Mouse (Mus musculus): ENCODE measurements at regions not wholly inside any gene's neighbourhood (a gene's known extent, or its start where the extent isn't known, plus 50 kb on each side); places are given as distances from the start of the nearest gene placed in this dataset.
A peak's percentile ranks its signal among the peaks of the same experiment; 100 is the strongest.

DNA sequence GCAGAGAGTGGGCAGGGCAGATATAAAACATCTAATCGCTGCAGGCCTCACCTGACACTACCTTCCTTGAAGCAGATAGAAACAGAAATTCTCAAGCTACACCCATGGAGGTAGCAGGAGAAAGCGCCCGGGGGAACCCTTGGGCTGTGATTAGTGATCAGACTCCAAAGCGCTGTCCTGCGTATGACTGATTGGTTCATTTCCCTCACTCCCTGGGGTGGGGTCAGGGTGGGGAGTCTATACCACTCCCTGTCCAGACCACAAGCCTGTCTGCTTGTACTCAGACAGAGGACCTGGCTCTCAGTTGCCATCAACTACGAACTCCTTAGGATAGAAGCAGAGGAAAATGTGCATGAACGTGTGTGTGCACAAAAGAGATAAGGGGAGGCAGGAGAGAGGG, 77.7 kb downstream of the Gm826 start:
- WGBS, result 59% methylated on average over 7 of the region's 7 CpGs
- ATAC-seq (ENCODE audit: insufficient read depth, low FRiP score), result no peak; the same call in 1 of the 2 replicates
- Histone ChIP-seq H3K4me1 (ENCODE audit: control insufficient read depth, insufficient read depth, low read length) (no peaks in the 10 kb centered on the region), H3K9ac (ENCODE audit: low read length) (no peak overlapping the region), H3K36me3 (ENCODE audit: control insufficient read depth, insufficient read depth, low read length) (no peaks in the 10 kb centered on the region), H3K4me2 (ENCODE audit: low read depth, low read length) (no peak overlapping the region), H3K4me3 (replicated peaks; ENCODE audit: low read length) (no peak overlapping the region), H3K9me3 (replicated peaks; ENCODE audit: control insufficient read depth, low read length) (no peaks in the 10 kb centered on the region), H3K27me3 (ENCODE audit: control insufficient read depth, insufficient read depth, low read length) (no peaks in the 10 kb centered on the region), H3K27ac (ENCODE audit: low read length) (no peak overlapping the region)

- Histone ChIP-seq H3K4me2 (ENCODE audit: low read depth, low read length) (no peak overlapping the region), H3K27me3 (ENCODE audit: control insufficient read depth, insufficient read depth, low read length) (no peaks in the 10 kb centered on the region), H3K4me3 (replicated peaks; ENCODE audit: low read length) (no peak overlapping the region), H3K36me3 (ENCODE audit: control insufficient read depth, insufficient read depth, low read length) (no peaks in the 10 kb centered on the region), H3K27ac (ENCODE audit: low read length) (no peak overlapping the region), H3K9me3 (replicated peaks; ENCODE audit: control insufficient read depth, low read length) (no peaks in the 10 kb centered on the region), H3K4me1 (ENCODE audit: control insufficient read depth, insufficient read depth, low read length) (no peaks in the 10 kb centered on the region), H3K9ac (ENCODE audit: low read length) (no peak overlapping the region)
- WGBS, result 86% methylated on average over 3 of the region's 3 CpGs
- no peak for ATAC-seq (ENCODE audit: insufficient read depth, low FRiP score)
These were observed 83.7 kb downstream of the Gm826 start for GRCm38 (mm10) chr2:160250228-160250627.

DNA sequence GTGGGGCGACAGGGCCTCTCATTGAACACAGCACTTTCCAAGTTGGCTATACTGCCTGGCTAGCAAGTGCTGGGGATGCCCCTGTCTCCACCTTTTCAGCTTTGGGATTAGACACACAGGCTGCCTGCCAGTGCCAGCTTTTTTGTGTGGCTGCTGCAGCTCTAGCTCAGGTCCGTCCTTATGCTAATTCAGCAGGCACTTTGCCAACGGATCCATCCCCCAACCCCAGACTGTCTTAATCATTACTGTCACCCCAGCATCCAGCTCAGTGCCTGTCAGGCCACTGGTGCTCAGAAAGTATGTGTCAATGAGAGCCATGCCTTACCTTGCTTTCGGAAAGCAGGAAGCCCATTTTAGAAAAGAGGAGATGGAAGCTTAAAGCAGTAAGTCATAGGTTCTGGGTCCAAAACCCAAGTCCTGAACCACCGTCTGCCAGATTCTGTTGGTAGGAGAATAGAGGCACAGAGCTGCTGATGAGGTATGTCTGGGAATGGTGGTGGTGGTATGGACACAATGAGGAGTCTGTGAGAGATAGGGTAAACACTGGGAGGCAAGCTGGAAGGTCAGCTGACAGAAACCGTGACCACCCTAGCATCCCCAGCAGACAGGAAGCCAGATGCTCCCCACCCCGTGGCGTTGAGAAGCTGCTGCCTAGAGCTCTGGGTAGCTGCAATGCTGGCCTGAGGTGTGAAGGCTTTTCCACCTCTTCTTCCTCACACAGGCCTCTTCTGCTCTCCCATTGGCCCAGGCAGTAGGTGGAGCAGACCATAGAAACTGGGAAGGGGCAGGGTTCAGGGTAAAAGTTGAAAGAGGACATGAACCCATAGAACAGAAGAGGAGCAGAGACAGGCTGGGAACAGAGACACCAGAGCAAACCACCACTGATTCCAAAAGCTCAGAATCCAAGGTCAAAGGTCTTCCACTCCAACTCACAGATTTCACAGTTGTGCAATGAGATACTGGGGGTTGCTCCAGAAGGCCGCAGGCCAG, 84.6 kb downstream of the Gm826 start:
- 53% methylated on average over 9 of the region's 9 CpGs for WGBS
- no peak for ATAC-seq (ENCODE audit: insufficient read depth, low FRiP score)

GRCm38 (mm10) chr2:160247286-160247685, 86.7 kb downstream of the Gm826 start:
- H3K9me3 ChIP-seq (replicated peaks; ENCODE audit: control insufficient read depth, low read length), result no peaks in the 10 kb centered on the region
- no peak overlapping the region for H3K27ac ChIP-seq (ENCODE audit: low read length)
- no peak overlapping the region for H3K4me3 ChIP-seq (replicated peaks; ENCODE audit: low read length)
- H3K9ac ChIP-seq (ENCODE audit: low read length), result no peak overlapping the region
- ATAC-seq (ENCODE audit: insufficient read depth, low FRiP score), result no peak; the same call in 1 of the 2 replicates
- H3K27me3 ChIP-seq (ENCODE audit: control insufficient read depth, insufficient read depth, low read length), result peaks cover 3% of the 10 kb centered on the region; the same call in 1 of the 2 replicates
- H3K4me2 ChIP-seq (ENCODE audit: low read depth, low read length), result no peak overlapping the region
- 82% methylated on average over 6 of the region's 6 CpGs for WGBS
- H3K36me3 ChIP-seq (ENCODE audit: control insufficient read depth, insufficient read depth, low read length), result no peaks in the 10 kb centered on the region
- H3K4me1 ChIP-seq (ENCODE audit: control insufficient read depth, insufficient read depth, low read length), result no peaks in the 10 kb centered on the region

More for the DNA sequence above, 84.6 kb downstream of the Gm826 start:
- no peak overlapping the region for H3K4me2 ChIP-seq (ENCODE audit: low read depth, low read length)
- H3K27ac ChIP-seq (ENCODE audit: low read length), result no peak overlapping the region
- H3K4me1 ChIP-seq (ENCODE audit: control insufficient read depth, insufficient read depth, low read length), result no peaks in the 10 kb centered on the region
- H3K9ac ChIP-seq (ENCODE audit: low read length), result no peak overlapping the region
- no peaks in the 10 kb centered on the region for H3K9me3 ChIP-seq (replicated peaks; ENCODE audit: control insufficient read depth, low read length)
- H3K36me3 ChIP-seq (ENCODE audit: control insufficient read depth, insufficient read depth, low read length), result no peaks in the 10 kb centered on the region
- H3K4me3 ChIP-seq (replicated peaks; ENCODE audit: low read length), result no peak overlapping the region
- H3K27me3 ChIP-seq (ENCODE audit: control insufficient read depth, insufficient read depth, low read length), result 0 out of 2 replicates have a peak, but pooled peaks cover under 1% of the 10 kb centered on the region

DNA sequence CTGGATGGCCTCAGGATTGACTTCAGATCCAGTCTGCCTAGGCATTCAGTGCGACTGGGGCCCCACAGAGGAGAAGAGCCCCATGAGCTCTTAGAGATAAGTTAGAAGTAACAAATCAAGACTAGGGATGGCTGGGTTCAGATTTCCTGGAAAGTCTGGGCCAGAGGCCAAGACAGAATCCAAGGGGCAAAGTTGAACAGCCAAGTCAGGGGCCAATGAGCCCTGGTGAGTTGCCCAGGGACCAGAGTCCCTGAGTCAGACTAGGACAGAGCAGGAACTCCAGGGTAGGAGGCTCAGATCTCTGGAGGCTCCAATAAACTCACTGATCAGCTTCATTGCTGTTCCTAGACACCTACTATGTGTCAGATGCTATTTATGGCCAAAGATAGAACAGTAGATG, 87.6 kb downstream of the Gm826 start:
- H3K4me3 ChIP-seq (replicated peaks; ENCODE audit: low read length), result no peak overlapping the region
- 38% methylated on average over 1 of the region's 1 CpGs for WGBS
- H3K36me3 ChIP-seq (ENCODE audit: control insufficient read depth, insufficient read depth, low read length), result no peaks in the 10 kb centered on the region
- H3K9ac ChIP-seq (ENCODE audit: low read length), result no peak overlapping the region
- H3K27ac ChIP-seq (ENCODE audit: low read length), result no peak overlapping the region
- H3K9me3 ChIP-seq (replicated peaks; ENCODE audit: control insufficient read depth, low read length), result no peaks in the 10 kb centered on the region
- H3K27me3 ChIP-seq (ENCODE audit: control insufficient read depth, insufficient read depth, low read length), result peaks cover 3% of the 10 kb centered on the region; the same call in 1 of the 2 replicates
- H3K4me2 ChIP-seq (ENCODE audit: low read depth, low read length), result no peak overlapping the region
- ATAC-seq (ENCODE audit: insufficient read depth, low FRiP score), result 0 out of 2 replicates have a peak, but pooled peaks have one; percentile 45
- no peaks in the 10 kb centered on the region for H3K4me1 ChIP-seq (ENCODE audit: control insufficient read depth, insufficient read depth, low read length)

DNA sequence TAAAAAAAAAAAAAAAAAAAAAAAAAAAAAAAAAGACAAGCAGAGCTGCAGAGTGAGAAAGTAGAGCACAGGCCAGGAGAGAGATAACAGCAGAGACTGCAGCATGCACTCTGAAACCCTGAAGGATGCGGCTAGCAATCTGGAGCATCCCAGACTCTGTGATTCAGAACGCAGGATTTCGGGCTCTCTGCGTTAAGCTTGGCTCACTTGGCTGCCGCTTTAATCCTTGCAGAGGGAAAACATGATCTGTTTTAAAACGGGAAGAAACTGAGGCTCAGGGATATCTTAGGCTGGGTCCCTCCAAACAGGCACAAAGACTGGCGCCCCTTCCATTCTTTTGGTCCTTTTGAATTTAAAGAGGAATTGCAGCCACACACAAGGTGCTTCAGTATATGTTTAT, 89.1 kb downstream of the Gm826 start:
- WGBS, result 44% methylated on average over 7 of the region's 7 CpGs
- Histone ChIP-seq H3K36me3 (ENCODE audit: control insufficient read depth, insufficient read depth, low read length) (no peaks in the 10 kb centered on the region), H3K27ac (ENCODE audit: low read length) (no peak overlapping the region), H3K4me1 (ENCODE audit: control insufficient read depth, insufficient read depth, low read length) (no peaks in the 10 kb centered on the region), H3K9me3 (replicated peaks; ENCODE audit: control insufficient read depth, low read length) (no peaks in the 10 kb centered on the region), H3K4me3 (replicated peaks; ENCODE audit: low read length) (no peak overlapping the region), H3K4me2 (ENCODE audit: low read depth, low read length) (no peak overlapping the region), H3K9ac (ENCODE audit: low read length) (no peak overlapping the region), H3K27me3 (ENCODE audit: control insufficient read depth, insufficient read depth, low read length) (peaks cover 3% of the 10 kb centered on the region; the same call in 1 of the 2 replicates)
- ATAC-seq (ENCODE audit: insufficient read depth, low FRiP score), result no peak

DNA sequence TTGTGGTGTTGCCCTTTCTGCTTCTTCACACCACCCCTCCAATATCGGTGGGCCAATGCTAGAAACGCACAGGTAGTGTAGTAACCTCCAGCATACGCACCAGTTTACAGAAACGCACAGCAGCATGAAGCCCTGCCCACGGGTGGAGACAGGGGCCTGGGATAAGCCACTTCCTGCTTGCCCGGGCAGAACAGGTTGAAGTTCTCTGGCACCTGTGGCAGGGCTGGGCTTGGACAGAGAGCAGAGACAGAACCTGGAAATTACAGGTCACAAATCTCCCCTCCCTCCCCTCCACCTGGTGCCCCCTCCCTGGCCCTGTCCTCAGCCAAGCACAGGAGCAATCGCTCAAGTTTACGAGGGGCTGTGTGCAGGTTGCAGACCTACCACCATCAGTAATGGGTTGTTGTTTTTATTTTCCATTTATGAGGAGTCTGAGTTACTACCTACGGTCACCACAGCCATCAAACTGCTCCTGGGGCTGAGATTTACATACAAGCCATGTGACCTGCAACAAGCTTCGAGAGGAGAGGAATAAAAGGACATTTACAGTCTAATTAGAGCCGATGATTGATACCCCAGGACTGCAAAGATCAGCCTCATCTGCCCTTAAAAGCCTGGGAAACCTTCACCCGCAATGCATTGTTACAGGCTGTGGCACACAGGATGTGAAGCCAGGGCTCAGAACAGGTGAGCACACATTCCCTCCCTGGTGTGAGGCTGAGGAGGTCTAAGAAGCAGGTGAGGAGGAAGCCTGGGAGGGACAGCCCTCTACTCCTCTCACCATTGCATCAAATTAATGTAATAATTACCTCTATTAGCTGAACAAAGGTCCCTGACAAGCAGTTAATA, 93.2 kb downstream of the Gm826 start:
- ATAC-seq (ENCODE audit: insufficient read depth, low FRiP score), result peak; percentile 82
- Histone ChIP-seq H3K4me3 (replicated peaks; ENCODE audit: low read length) (no peak overlapping the region), H3K27me3 (ENCODE audit: control insufficient read depth, insufficient read depth, low read length) (peaks cover 3% of the 10 kb centered on the region; the same call in 1 of the 2 replicates), H3K9ac (ENCODE audit: low read length) (no peak overlapping the region), H3K36me3 (ENCODE audit: control insufficient read depth, insufficient read depth, low read length) (no peaks in the 10 kb centered on the region), H3K27ac (ENCODE audit: low read length) (0 out of 2 replicates have a peak overlapping the region, but pooled peaks have one; percentile 26), H3K4me2 (ENCODE audit: low read depth, low read length) (no peak overlapping the region), H3K4me1 (ENCODE audit: control insufficient read depth, insufficient read depth, low read length) (no peaks in the 10 kb centered on the region), H3K9me3 (replicated peaks; ENCODE audit: control insufficient read depth, low read length) (no peaks in the 10 kb centered on the region)
- WGBS, result 56% methylated on average over 12 of the region's 12 CpGs

DNA sequence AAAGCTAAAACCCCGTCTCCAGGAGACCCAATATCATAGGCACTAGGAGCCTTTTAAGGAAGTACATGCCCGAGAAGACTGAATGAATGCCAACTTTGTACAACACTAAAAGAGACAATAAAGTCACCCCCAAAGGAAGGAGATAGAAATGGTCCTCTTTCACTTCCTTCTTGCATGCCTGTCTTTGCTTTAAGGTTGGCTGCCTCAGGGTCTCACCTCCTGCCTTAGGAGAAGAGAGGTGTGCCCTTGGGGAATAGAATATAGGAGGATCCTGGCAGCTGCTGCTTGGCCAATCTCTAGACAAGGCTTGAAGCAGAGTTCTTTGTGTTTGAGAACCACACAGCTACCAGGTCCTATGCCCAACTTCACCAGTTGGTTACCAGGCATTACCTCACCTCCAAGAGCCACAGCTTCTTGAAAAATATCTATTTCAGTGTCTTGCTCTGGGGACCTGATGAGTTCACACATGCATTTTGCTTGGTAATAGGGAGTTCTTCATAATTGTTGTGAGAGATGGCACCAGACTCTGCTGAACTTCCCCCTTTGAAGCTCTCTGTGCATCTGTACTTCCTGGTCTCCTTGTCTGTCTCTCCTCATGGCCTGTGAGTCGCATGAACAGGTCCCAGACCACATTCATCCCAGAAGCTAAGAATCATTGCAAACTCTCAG, 96.4 kb downstream of the Gm826 start:
- no peaks in the 10 kb centered on the region for H3K9me3 ChIP-seq (replicated peaks; ENCODE audit: control insufficient read depth, low read length)
- ATAC-seq (ENCODE audit: insufficient read depth, low FRiP score), result no peak
- H3K4me2 ChIP-seq (ENCODE audit: low read depth, low read length), result no peak overlapping the region
- H3K9ac ChIP-seq (ENCODE audit: low read length), result no peak overlapping the region
- WGBS, result 78% methylated on average over 3 of the region's 3 CpGs
- H3K4me1 ChIP-seq (ENCODE audit: control insufficient read depth, insufficient read depth, low read length), result no peaks in the 10 kb centered on the region
- H3K27me3 ChIP-seq (ENCODE audit: control insufficient read depth, insufficient read depth, low read length), result no peaks in the 10 kb centered on the region
- H3K4me3 ChIP-seq (replicated peaks; ENCODE audit: low read length), result no peak overlapping the region
- H3K27ac ChIP-seq (ENCODE audit: low read length), result no peak overlapping the region
- H3K36me3 ChIP-seq (ENCODE audit: control insufficient read depth, insufficient read depth, low read length), result no peaks in the 10 kb centered on the region
